Mouse (Mus musculus) cerebellum, adult 11 months (tissue): ENCODE data around the gene Dnpep.
A peak's percentile ranks its signal among the peaks of the same experiment; 100 is the strongest.

ENCODE experiments used
- DNase-seq: peaks from one replicate; pipeline ENCODE4 v3.0.0; 2022

Dnpep gene

DNA sequence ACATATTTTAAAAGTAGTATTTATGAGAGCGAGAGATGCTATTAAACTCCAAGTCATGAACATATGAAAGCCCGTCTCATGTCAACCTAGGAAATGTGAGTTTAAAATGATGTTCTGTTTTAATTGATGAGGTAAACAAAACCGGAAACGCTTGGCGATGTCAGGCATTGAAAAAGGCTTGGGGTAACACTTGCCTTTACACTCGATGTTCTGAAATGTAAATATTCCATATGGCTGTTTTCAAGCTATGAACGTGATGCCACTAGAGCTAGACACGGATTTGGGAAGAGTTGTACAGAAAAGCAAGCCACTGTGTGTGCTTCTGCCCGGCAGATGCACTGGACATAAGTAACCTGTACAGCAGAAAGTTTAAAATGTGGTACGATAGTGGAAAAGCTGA, 1.4 kb upstream of the Dnpep start:
- DNase-seq: no peak

DNA sequence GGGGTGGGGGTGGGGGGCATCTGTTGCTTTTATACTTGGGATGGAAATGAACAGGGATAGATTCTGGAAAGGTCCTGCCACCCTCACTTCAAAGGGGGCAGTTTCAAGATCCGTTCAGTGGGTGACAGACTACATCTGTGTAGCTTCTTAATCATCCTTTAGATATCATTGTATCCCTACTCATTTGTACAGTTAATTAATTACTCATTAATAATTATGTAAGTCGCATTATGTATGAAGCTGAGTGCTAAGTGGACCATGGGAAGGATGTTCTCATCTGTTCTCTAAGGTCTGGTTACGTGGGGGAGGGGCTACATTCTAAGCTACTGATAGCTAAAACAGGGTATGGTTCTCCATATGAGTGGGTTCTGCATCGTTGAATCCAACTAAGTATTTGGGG, 946 bp upstream of the Dnpep start:
- no peak for DNase-seq

DNA sequence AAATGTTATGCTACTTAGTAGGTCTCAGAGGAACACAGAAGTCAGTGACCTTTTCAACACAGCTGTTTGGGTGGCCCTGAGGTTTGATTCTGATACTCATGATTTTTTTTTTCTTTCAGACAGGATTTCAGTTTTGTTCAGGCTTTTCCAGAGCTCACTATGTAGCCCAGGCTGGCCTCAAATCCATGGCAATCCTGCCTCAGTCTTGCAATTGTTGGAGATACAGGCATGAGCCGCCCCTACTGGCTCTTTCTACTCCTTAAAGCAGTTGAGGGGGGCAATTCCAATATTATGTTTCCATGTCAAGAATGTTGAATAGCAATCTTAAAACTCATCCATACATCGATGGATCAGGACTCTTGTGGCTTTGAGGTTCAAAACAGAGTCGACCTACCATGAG, 511 bp upstream of the Dnpep start:
- DNase-seq: no peak

GRCm38 (mm10) chr1:75316861-75317240, 939 bp downstream of the Dnpep start:
- DNase-seq: peak; percentile 86

DNA sequence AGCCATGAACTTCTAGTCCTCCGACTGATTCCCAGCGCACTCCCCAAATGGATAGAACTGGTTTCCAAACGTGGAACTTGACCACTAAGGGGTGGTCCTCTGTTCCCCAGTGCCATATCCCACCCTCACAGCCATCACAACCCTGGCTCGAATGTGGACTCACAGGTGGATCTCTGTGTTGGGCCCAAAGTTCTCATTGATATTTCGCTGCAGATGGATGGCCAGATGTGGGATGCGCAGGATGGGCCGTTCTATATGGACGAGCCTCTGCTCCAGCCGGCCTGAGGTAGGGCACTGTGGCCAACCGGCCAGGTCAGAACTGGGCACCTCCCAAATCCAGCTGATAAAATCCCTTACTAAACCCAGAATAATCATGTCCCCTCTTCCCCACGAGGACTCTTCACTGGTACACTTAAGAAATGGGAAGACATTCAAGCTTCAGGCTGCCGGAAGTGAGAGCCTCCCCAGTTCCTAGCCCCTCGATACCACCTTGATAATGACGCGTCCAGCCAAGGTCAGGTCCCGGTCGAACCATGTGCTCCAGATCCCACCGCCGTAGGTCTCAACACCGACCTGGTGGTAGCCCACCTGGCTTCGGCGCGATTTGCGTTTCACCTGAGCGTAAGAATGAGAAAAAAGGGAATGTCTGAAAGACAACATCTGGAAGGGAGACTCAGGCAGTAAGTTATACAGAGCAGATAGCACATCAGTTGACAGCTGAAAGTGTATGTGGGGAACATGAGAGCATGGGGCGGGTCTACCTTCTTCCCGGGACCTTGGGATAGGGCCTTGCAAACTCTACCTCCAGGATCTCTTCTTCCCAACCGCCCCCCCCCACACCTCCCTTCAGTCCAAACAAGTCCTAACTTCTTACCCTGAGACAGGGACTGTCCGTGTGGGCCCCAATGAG, 2.1 kb downstream of the Dnpep start:
- DNase-seq: peak; percentile 50

GRCm38 (mm10) chr1:75315011-75315410, 2.8 kb downstream of the Dnpep start:
- DNase-seq: peak; percentile 31

- DNase-seq: no peak
These were observed 6.1 kb downstream of the Dnpep start for GRCm38 (mm10) chr1:75311694-75312093.

GRCm38 (mm10) chr1:75304662-75305061, 13.1 kb downstream of the Dnpep start:
- no peak for DNase-seq

DNA sequence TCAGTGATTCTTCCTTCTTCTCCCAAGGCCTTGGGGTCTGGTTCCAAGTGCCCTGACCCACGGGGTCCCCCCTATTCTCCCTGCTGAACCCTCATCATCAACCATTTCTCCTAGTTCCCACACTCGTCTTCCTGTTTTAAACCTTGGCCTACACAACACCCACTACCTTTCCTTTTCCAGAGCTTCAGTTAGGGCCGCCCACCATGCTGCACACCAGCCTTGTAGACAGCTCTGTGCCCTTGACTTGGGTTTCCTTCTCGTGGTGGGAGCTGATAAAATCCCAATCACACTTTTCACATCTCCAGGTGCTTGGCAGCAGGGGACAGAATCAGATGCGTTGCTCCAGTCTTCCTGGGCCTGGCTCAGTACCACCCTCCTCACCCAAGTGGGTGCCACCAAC, 23.5 kb downstream of the Dnpep start:
- DNase-seq: no peak

DNA sequence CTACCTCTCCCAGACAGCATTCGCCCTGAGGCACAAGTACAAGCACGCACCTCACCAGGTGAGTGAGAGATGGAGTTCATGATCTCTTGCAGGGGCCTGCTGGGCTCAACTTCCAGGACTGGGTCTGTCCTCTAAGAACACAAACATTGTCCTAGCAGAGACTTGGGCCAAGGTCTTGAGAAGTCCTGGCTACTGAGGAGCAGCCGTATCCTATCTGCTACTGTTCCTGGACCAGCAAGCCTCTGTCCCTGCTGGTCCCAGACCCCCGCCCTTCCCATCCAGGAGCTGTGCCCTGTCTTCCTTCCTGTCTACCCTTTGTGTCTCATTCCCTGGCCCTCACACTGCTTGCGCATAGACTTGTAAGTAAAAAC, 24.5 kb downstream of the Dnpep start:
- no peak for DNase-seq

DNA sequence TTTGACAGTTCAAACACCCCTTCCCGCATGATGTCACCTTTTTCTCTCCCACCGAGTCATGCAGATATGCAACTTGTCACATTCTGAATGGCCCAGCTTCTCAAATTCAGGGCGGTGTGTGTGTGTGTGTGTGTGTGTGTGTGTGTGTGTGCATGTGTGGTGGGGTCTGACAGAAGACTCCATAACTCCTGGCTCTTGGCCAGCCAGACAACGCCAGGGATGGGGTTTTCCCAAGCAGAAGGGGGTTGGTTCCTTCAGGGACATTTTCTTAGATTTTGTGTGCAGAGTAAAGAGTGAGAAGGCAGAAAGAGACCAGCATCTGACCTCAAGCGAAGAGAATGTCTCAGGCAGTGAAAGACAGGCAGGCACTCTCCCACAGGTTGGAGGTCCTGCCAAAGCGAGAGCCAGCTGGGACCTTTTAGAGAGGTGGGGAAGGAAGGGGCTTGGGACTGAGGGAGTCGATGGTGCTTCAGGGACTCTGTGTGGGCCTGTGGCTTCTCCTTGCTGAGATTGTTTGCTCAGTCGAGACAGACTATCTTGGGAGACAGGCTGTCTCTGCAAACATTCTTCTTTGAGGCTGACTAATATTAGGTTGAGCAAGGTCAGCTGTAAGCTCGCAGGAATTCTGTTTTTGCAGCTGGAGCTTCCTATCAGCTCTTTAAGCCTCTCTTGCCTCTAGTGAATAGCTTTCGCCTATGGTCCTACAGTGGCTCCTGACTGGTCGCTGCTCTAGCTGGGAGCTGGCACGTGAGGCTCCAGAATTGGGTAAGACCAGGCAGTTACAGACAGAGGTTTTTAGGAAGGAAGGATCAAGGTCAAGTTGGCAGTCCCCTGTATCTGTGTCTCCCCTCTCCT, 25.1 kb downstream of the Dnpep start:
- DNase-seq: no peak

- DNase-seq: no peak
These were observed 26.5 kb downstream of the Dnpep start for GRCm38 (mm10) chr1:75291321-75291720.

DNA sequence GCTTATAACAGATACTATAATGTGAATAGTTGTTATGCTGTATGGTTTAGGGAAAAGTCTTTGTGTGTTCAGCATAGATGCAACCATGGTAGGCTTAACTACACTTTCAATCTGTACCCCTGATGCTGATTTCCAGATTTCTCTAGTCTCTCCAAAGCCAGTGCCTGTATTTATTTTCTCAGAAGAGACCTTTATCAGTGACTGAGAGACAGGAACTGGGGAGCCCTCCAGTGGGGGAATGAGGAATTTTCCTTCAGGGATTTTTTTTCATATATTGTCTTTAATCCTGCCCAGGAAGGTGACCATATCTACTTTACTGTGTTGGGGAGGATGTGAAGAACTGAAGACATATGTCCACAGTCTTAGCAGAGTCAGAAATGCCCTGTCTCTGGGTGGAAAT, 27.2 kb downstream of the Dnpep start:
- peak; percentile 50 for DNase-seq

DNA sequence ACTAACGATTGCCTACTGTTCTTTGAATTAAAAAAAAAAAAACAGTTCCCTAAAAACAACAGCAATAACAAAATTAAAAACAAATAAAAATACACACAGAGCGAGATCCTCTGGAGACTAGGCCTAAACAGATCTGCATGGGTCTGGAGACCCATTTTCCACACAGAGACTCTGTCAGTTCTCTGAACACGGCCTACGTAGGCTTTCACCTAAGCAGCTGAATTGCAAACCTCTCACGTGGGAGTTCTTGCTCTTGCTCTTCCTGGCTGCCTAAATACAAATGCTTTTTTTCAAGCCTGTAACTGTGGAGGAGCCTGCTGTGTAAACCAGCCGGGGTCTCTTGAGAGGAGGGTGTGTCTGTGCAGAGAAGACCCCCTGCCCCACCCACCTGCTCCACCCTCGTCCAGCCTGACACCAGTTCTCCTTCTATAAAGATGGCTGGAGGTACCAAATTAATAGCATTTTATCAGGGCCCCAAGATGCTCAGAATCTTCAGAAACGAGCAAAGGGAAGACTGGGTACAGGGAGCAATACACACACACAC, 27.8 kb downstream of the Dnpep start:
- DNase-seq: no peak

DNA sequence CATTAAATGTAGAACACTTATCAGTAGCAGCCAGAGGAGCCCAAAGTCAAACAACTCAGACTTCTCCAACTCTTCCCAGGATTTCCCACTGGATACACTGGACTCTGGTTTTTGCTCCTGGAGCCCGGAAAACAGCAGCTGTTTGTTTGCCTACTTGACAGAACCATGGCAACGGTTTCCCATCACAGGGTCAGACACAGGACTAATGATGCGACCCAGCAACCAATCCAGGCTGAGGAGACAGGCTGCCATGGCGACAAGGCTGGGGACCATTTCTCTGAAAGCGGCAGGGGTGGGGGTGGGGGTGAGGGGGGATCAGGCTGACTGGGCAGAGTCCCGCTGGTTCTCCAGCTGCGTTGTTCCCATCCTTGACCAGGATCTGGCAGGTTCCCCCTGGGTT, 28.4 kb downstream of the Dnpep start:
- DNase-seq: no peak

- DNase-seq: no peak
These were observed 32.9 kb downstream of the Dnpep start for GRCm38 (mm10) chr1:75284911-75285310.

- no peak for DNase-seq
These were observed 34.8 kb downstream of the Dnpep start for GRCm38 (mm10) chr1:75283017-75283416.

DNA sequence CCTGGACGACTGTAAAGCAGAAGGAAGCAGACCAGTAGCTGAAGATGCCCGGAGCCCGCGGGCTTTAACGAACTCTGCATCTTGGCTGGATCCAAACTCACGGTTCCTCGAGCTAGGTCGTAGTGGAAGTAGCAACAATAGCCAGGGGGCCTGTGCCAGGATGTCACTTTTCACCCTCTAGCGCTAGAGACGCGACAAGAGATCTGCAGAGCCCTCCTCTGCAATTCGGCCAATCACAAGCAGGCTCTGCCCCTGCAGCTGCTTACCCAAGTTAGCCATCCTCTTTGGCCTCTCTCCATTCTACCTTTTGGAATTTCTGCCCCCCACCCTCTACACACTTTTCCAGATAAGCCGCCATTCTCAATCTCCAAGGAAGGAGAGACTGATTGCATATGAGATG, 39.6 kb downstream of the Dnpep start, which contains the start of gene Resp18:
Gene Resp18 (minus strand): TSS at position 188 of the 400 bp plus-strand sequence.
- no peak for DNase-seq

DNA sequence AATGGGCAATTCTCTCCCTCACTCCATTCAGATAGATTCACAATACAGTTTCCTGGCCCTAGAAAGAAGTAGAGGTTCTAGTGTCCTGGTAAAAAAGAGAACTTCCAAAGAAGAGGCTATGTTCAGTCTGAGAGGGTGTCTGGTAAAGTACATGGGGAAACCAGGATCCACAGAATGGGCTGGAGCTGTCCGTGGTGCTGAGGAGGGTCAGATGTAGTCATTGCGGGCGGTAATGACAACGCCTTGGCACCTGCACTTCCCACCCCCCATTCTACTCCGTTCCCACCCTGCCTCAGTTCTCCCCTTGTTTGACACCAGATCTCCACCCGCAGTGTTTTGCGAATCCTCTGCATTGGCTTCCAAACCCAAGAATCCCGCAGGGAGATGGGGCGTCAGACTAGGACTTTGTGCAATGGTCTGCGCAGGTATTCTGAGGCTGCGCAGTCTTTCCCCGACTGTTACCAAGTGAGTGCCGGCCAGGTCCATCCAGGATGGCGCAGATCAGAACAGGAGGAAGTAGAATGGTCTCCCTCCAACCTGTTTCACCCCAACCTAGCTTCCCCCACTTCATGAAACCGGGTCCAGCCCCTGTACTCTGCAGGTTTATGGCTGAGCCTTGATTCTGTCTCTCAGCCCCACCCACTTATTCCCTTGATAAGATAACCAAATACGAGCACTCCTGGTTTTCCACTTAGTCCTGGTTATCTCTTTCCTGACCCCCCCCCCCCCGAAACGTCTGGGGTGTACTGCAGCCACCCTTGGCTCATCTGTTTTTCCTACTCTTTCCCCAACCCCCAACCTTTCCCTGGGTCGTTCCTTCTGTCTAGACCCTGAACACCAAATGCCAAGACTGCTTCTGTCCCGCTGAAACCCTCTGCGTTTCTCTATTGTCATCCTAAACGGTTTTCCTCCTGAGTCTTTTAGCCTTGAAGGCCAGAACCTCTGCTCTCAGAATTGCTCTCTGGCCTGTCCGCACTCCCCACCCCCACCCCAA, 40.3 kb downstream of the Dnpep start:
- DNase-seq: no peak

GRCm38 (mm10) chr1:75264091-75264880, 53.5 kb downstream of the Dnpep start, which contains the start of gene Ptprn:
Ptprn (minus strand) TSS chr1:75264502.
- DNase-seq: peak; percentile 78
